Mouse (Mus musculus) MEL (cell line): ENCODE measurements around the gene Mbnl1.
"Not testable (repeated sequence)": the region's sequence is repeated elsewhere in the genome, so short reads cannot be mapped to it uniquely, and the experiment has no call there.

Source experiments
- CHD1 ChIP-seq: IDR thresholded peaks from 2 replicates; pipeline ENCODE4 v1.6.1; 2012; ENCODE audit warnings: low read depth, mild to moderate bottlenecking, inconsistent platforms, low read length, improper control_type of control experiment
- CTCF ChIP-seq, 3 experiments: IDR thresholded peaks in 2 of 3; conservative IDR thresholded peaks in 1 of 3; 2 replicates each; pipeline ENCODE4 v1.5.1; 2011 to 2012; ENCODE audit warnings: low read length in 3 of 3, low read depth in 2 of 3, mild to moderate bottlenecking in 2 of 3, improper control_type of control experiment in 1 of 3, inconsistent platforms in 1 of 3, mixed read lengths in 1 of 3, moderate library complexity in 1 of 3; ENCODE audit not compliant: control insufficient read depth in 1 of 3, insufficient read depth in 1 of 3, poor library complexity in 1 of 3, severe bottlenecking in 1 of 3
- EP300 ChIP-seq, 2 experiments: IDR thresholded peaks; 2 replicates each; pipeline ENCODE4 v1.6.1; 2011; ENCODE audit warnings: improper control_type of control experiment in 2 of 2, low read length in 2 of 2, low read depth in 1 of 2, mild to moderate bottlenecking in 1 of 2
- ETS1 ChIP-seq: IDR thresholded peaks from 2 replicates; pipeline ENCODE4 v1.6.1; 2012; ENCODE audit warnings: low read depth, mild to moderate bottlenecking, inconsistent platforms, low read length, improper control_type of control experiment, moderate library complexity
- GATA1 ChIP-seq: IDR thresholded peaks from 2 replicates; pipeline ENCODE4 v1.6.1; 2011; ENCODE audit warnings: low read depth, low read length, improper control_type of control experiment
- KAT2A ChIP-seq: conservative IDR thresholded peaks from 2 replicates; pipeline ENCODE4 v1.6.1; 2012; ENCODE audit warnings: low read depth, low read length, improper control_type of control experiment, inconsistent platforms
- NRF1 ChIP-seq: IDR thresholded peaks from 2 replicates; pipeline ENCODE4 v1.6.1; 2014; ENCODE audit warnings: low read depth, mild to moderate bottlenecking, inconsistent platforms, low read length, improper control_type of control experiment, moderate library complexity; ENCODE audit not compliant: poor library complexity, insufficient read depth, severe bottlenecking
- POLR2A ChIP-seq, 2 experiments: IDR thresholded peaks; 2 replicates each; pipeline ENCODE4 v1.6.1; 2011 to 2012; ENCODE audit warnings: low read length in 2 of 2, mild to moderate bottlenecking in 2 of 2, control low read depth in 1 of 2, improper control_type of control experiment in 1 of 2, low read depth in 1 of 2, moderate library complexity in 1 of 2; ENCODE audit not compliant: control insufficient read depth in 1 of 2, insufficient read depth in 1 of 2, poor library complexity in 1 of 2
- POLR2AphosphoS5 ChIP-seq: IDR thresholded peaks from 2 replicates; pipeline ENCODE4 v1.6.1; 2012; ENCODE audit warnings: low read depth, borderline replicate concordance, mild to moderate bottlenecking, inconsistent platforms, low read length, moderate library complexity, mixed read lengths
- ZC3H11A ChIP-seq: IDR thresholded peaks from 2 replicates; pipeline ENCODE4 v1.6.1; 2012; ENCODE audit warnings: low read depth, mild to moderate bottlenecking, inconsistent platforms, low read length, improper control_type of control experiment

GRCm38 (mm10) chr3:60494774-60495535, 22.3 kb downstream of the Mbnl1 start:
- not testable (repeated sequence) for TF ChIP-seq ETS1; CTCF (IDR thresholded peaks at IDR 0.05 in 2 of 3, conservative IDR thresholded peaks at IDR 0.05 in 1 of 3; ENCODE audit: control insufficient read depth in 1 of 3, insufficient read depth in 1 of 3, low read depth in 2 of 3, low read length in 3 of 3, poor library complexity in 1 of 3, severe bottlenecking in 1 of 3); ZC3H11A; POLR2A (IDR thresholded peaks at IDR 0.05; ENCODE audit: control insufficient read depth in 1 of 2, insufficient read depth in 1 of 2, low read depth in 1 of 2, low read length in 2 of 2, poor library complexity in 1 of 2); CHD1; EP300 (IDR thresholded peaks at IDR 0.05; ENCODE audit: low read depth in 1 of 2, low read length in 2 of 2); NRF1; KAT2A; POLR2AphosphoS5; GATA1
